Mouse (Mus musculus) heart, adult 2 months (tissue): ENCODE measurements at regions not wholly inside any gene's neighbourhood (a gene's known extent, or its start where the extent isn't known, plus 50 kb on each side); places are given as distances from the start of the nearest gene placed in this dataset.

Source experiments
- CTCF ChIP-seq: fragments of 200-600 bp; IDR thresholded peaks from 2 replicates; pipeline ENCODE4 v1.8.1; 2022; ENCODE audit warnings: antibody characterized with exemption, mild to moderate bottlenecking, moderate library complexity
- POLR2A ChIP-seq: fragments of 200-500 bp; IDR thresholded peaks from 2 replicates; pipeline ENCODE4 v1.6.1; 2011; ENCODE audit warnings: mild to moderate bottlenecking, low read depth, low read length, control low read depth; ENCODE audit not compliant: insufficient read depth

- TF ChIP-seq POLR2A (no peak), CTCF (no peak)
Measured at GRCm38 (mm10) chr8:34320158-34320587, 208.6 kb upstream of the Gm10131 start.
